Mouse (Mus musculus): Measurements from ENCODE around the gene Kcnk5.

DNA sequence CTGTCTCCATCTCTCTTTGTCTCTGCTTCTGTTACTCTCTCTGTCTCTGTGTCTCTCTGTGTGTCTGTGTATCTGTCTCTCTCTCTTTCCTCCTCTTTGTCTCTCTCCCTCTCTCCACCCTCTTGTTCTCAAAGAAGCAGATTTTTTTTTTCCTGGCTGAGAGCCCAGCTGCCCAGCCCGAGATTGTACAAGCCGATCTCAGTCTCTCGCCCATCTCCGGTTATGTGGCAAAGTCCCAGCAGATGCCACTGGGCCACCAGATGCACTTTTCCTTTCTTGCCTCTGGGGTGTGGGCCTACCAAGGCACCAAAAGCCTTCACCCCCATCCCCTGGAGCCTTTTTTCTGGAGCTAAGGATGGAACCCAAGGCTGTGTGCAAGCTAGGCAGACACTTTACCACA, 42.6 kb upstream of the Kcnk5 start:
- TF ChIP-seq GATA1 (IDR thresholded peaks at IDR 0.05; ENCODE audit: borderline replicate concordance, low read length) (no peak), FLI1 (IDR thresholded peaks at IDR 0.05; ENCODE audit: low read length) (no peak)
